Mouse (Mus musculus): ENCODE measurements around the gene Mum1. TPM values are rescaled to one million over a fixed set of nuclear protein-coding genes. Genes with fewer than 3 reads are reported as not detected.
A peak's percentile ranks its signal among the peaks of the same experiment; 100 is the strongest.
"Not testable (repeated sequence)": the region's sequence is repeated elsewhere in the genome, so short reads cannot be mapped to it uniquely, and the experiment has no call there.

The Mum1 gene
- polyA plus RNA-seq, 1 experiment from 2014 or later: 79.4 TPM

DNA sequence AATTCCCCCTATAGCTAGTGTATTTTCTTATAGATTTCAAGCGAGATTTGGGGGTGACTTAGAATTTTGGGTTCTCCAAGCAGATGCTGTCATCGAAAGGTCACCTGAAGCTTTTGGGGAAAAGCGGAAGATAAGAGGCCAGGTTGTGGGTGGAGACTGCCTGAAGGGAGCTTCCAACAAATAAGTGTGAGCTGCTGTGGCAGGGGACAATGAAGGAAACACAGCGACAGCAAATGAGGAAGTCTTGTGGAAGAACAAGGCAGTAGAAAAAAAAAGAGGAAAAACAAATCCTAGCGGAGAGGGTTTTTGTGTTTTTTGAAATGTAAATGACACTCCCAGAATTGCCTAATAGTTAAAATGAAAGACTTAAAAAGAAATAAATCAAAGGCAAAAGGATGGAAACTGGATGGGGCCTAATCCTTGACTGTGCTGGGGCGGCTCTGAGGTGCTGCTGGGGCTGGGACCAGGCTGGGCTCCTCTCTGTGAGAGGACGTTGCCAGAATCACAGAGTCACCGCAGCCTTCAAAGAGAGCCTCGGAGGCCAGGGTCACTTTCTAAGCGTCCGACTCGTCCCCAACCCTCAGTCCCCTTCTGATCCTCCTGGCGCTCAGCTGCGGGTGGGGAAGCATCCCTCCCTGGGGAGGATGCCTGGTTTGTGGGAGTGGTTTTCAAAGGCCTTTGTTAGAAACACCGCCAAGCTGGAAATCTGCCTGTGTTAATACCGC lies 11.0 kb upstream of the Mum1 start:
- peak overlapping the region; percentile 49 for H3K9ac ChIP-seq (ENCODE audit: low read length)
- no peak for DNase-seq (ENCODE audit: low spot score)

DNA sequence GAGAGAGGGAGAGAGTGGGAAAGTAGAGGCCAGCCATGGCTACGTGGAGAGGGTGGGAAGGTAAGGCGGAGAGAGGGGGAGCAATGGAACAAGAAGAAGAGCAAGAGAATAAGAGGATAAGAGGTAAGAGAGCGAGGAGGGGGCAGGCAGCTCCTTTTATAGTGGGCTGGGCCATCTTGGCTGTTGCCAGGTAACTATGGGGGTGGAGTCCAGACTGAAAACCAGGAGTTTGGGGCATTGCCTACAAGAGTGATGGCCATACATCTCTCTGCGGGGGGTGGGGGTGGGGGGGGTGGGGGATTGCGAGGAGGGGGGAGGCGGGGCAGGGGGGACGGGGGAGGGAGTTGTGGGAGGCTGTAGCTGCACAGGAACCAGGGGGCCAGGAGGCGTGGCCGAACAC lies 5.6 kb upstream of the Mum1 start:
- WGBS: 33% methylated on average over 9 of the region's 9 CpGs

More for the DNA sequence above, 11.0 kb upstream of the Mum1 start:
- WGBS: 9% methylated on average over 16 of the region's 16 CpGs
- H3K4me1 ChIP-seq (replicated peaks; ENCODE audit: control insufficient read depth, insufficient read depth, low read length): peaks cover 5% of the 10 kb centered on the region
- H3K4me2 ChIP-seq (ENCODE audit: low read depth, low read length, severe bottlenecking): 0 out of 2 replicates have a peak overlapping the region, but pooled peaks have one; percentile 8
- H3K27ac ChIP-seq (ENCODE audit: low read depth, low read length): peak overlapping the region; percentile 62; the same call in 1 of the 2 replicates
- H3K9me3 ChIP-seq (ENCODE audit: control insufficient read depth, low read length): no peaks in the 10 kb centered on the region
- peak; percentile 53; the same call in 1 of the 2 replicates for ATAC-seq (replicated peaks; ENCODE audit: low FRiP score)
- no peaks in the 10 kb centered on the region for H3K36me3 ChIP-seq (ENCODE audit: control insufficient read depth, insufficient read depth, low read length)
- H3K4me3 ChIP-seq (ENCODE audit: low read depth, low read length): no peak overlapping the region
- no peaks in the 10 kb centered on the region for H3K27me3 ChIP-seq (ENCODE audit: control insufficient read depth, insufficient read depth, low read length)

DNA sequence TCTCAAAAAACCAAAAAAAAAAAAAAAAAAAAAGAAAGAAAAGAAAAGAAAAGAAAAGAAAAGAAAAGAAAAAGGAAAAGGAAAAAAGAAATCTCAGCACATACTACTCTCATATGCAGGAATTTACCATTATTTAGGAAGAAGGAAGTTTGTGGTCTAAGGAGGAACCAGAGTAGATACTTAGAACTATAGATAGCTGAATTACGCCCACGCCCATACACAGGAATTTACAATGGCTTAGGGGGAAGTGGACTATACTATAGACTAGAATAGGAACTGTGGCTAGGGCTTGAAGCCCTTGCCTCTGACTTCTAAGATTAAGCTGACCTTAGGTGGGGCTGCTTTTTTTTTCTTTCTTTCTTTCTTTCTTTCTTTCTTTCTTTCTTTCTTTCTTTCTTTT lies 3.1 kb upstream of the Mum1 start:
- not testable (repeated sequence) for H3K9ac ChIP-seq (ENCODE audit: low read length); H3K27ac ChIP-seq (ENCODE audit: low read depth, low read length); H3K4me3 ChIP-seq (ENCODE audit: low read depth, low read length); H3K9me3 ChIP-seq (ENCODE audit: control insufficient read depth, low read length); H3K4me1 ChIP-seq (replicated peaks; ENCODE audit: control insufficient read depth, insufficient read depth, low read length); H3K36me3 ChIP-seq (ENCODE audit: control insufficient read depth, insufficient read depth, low read length); H3K4me2 ChIP-seq (ENCODE audit: low read depth, low read length, severe bottlenecking); ATAC-seq (replicated peaks; ENCODE audit: low FRiP score); H3K27me3 ChIP-seq (ENCODE audit: control insufficient read depth, insufficient read depth, low read length); DNase-seq (ENCODE audit: low spot score)
- 89% methylated on average over 2 of the region's 2 CpGs for WGBS

More for the DNA sequence above, 5.6 kb upstream of the Mum1 start:
- no peak for ATAC-seq (replicated peaks; ENCODE audit: low FRiP score)
- Histone ChIP-seq H3K9me3 (ENCODE audit: control insufficient read depth, low read length) (no peaks in the 10 kb centered on the region), H3K9ac (ENCODE audit: low read length) (no peak overlapping the region), H3K27ac (ENCODE audit: low read depth, low read length) (no peak overlapping the region), H3K4me2 (ENCODE audit: low read depth, low read length, severe bottlenecking) (no peak overlapping the region), H3K27me3 (ENCODE audit: control insufficient read depth, insufficient read depth, low read length) (no peaks in the 10 kb centered on the region), H3K4me1 (replicated peaks; ENCODE audit: control insufficient read depth, insufficient read depth, low read length) (peaks cover under 1% of the 10 kb centered on the region), H3K36me3 (ENCODE audit: control insufficient read depth, insufficient read depth, low read length) (no peaks in the 10 kb centered on the region), H3K4me3 (ENCODE audit: low read depth, low read length) (no peak overlapping the region)
- DNase-seq (ENCODE audit: low spot score): no peak

DNA sequence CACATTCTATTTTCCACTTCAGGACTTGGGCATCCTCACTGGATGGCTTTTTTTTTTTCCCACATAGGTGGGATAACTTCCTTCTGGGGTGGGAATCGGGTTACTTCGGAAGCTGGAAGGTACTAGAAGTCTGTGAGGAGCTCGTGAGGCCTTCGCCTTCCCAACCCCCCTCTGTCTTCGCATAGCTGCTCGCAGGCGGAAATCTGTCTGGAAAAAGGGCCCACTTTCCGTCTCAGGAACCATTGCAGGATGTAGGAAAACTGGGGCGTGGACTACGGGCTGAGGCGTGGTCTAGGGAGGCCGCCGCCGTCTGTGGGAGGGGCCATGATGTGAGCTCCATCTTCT lies 191 bp upstream of the Mum1 start:
- no peaks in the 10 kb centered on the region; the same call in 1 of the 2 replicates for H3K36me3 ChIP-seq (ENCODE audit: control insufficient read depth, insufficient read depth, low read length)
- H3K9ac ChIP-seq (ENCODE audit: low read length): peak overlapping the region; percentile 57
- ATAC-seq (replicated peaks; ENCODE audit: low FRiP score) (no peak), DNase-seq (ENCODE audit: low spot score) (no peak)
- no peaks in the 10 kb centered on the region for H3K27me3 ChIP-seq (ENCODE audit: control insufficient read depth, insufficient read depth, low read length)
- H3K4me2 ChIP-seq (ENCODE audit: low read depth, low read length, severe bottlenecking): peak overlapping the region; percentile 44
- peak overlapping the region; percentile 79; the same call in 1 of the 2 replicates for H3K27ac ChIP-seq (ENCODE audit: low read depth, low read length)
- H3K4me1 ChIP-seq (replicated peaks; ENCODE audit: control insufficient read depth, insufficient read depth, low read length): peaks cover 16% of the 10 kb centered on the region
- peak overlapping the region; percentile 82 for H3K4me3 ChIP-seq (ENCODE audit: low read depth, low read length)
- H3K9me3 ChIP-seq (ENCODE audit: control insufficient read depth, low read length): no peaks in the 10 kb centered on the region
- WGBS: under 1% methylated on average over 14 of the region's 14 CpGs

DNA sequence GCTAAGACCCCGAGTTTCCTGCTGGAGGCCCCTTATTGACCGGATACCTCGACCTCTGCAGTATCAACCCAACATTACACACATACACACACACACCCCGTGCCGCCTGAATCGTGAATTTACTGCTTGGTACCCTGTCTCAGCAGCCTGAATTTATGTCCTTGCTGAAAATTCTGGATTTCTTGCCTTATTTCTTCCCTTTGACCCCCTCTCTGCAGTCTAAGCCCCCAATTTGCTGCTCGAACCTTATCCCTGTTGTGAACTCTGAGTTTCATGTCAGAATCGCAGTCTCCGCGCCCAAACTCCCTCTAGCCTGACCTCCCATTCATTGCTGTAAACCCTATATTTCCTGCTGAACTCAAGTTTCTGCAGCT lies 919 bp downstream of the Mum1 start:
- DNase-seq (ENCODE audit: low spot score) (no peak), ATAC-seq (replicated peaks; ENCODE audit: low FRiP score) (no peak)
- Histone ChIP-seq H3K9me3 (ENCODE audit: control insufficient read depth, low read length) (no peaks in the 10 kb centered on the region), H3K4me2 (ENCODE audit: low read depth, low read length, severe bottlenecking) (peak overlapping the region; percentile 93), H3K4me1 (replicated peaks; ENCODE audit: control insufficient read depth, insufficient read depth, low read length) (peaks cover 16% of the 10 kb centered on the region), H3K36me3 (ENCODE audit: control insufficient read depth, insufficient read depth, low read length) (no peaks in the 10 kb centered on the region; the same call in 1 of the 2 replicates), H3K27me3 (ENCODE audit: control insufficient read depth, insufficient read depth, low read length) (no peaks in the 10 kb centered on the region), H3K27ac (ENCODE audit: low read depth, low read length) (peak overlapping the region; percentile 88), H3K9ac (ENCODE audit: low read length) (peak overlapping the region; percentile 97), H3K4me3 (ENCODE audit: low read depth, low read length) (peak overlapping the region; percentile 82)
- WGBS: 9% methylated on average over 10 of the region's 10 CpGs

DNA sequence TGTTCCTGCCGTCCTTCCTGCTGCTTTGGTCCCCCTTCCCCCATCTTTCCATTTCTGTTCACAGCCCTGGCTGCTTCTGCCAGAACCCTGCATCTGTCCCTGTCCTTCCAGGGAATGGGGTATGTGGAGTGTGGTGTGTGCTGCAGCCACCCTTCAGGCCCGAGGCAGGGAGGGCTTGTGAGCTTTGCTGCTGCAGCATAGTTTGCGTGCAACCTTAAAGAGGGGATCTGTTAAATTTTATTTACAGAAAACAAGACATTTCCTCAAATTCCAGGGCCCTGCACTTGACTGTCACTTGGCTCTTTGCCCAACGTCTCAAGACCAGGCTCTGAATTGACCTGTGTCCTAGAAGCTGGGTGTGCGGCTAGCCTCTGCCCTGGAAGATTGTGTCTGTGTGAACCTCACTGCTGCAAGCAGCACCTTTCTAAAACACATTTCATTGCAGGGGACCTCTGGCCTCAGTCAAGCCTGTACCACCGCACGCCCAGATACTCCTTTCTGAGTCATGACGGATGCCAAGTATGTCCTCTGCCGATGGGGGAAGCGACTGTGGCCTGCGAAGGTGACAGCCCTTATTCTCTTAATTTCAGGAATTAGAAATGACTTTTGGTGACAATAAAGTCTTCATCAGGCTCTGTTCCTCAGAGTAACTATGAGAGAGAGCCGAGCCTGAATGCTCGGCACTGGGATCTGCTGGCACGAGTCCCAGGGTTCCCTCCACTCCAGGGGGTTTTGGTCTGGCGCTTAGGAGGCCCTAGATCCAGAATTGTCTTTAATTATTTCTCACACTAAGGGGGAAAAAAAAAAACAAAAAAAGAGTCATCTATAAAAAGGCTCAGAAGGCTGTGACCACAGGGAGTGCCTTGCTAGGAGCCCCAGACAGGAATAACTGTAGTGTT lies 1.9 kb downstream of the Mum1 start:
- peak overlapping the region; percentile 34; the same call in 1 of the 2 replicates for H3K27ac ChIP-seq (ENCODE audit: low read depth, low read length)
- peak overlapping the region; percentile 93 for H3K4me2 ChIP-seq (ENCODE audit: low read depth, low read length, severe bottlenecking)
- ATAC-seq (replicated peaks; ENCODE audit: low FRiP score) (no peak), DNase-seq (ENCODE audit: low spot score) (no peak)
- H3K36me3 ChIP-seq (ENCODE audit: control insufficient read depth, insufficient read depth, low read length): no peaks in the 10 kb centered on the region; the same call in 1 of the 2 replicates
- H3K4me3 ChIP-seq (ENCODE audit: low read depth, low read length): peak overlapping the region; percentile 82
- H3K9me3 ChIP-seq (ENCODE audit: control insufficient read depth, low read length): no peaks in the 10 kb centered on the region
- H3K4me1 ChIP-seq (replicated peaks; ENCODE audit: control insufficient read depth, insufficient read depth, low read length): peaks cover 19% of the 10 kb centered on the region
- H3K27me3 ChIP-seq (ENCODE audit: control insufficient read depth, insufficient read depth, low read length): no peaks in the 10 kb centered on the region
- H3K9ac ChIP-seq (ENCODE audit: low read length): peak overlapping the region; percentile 97
- WGBS: 72% methylated on average over 15 of the region's 15 CpGs

DNA sequence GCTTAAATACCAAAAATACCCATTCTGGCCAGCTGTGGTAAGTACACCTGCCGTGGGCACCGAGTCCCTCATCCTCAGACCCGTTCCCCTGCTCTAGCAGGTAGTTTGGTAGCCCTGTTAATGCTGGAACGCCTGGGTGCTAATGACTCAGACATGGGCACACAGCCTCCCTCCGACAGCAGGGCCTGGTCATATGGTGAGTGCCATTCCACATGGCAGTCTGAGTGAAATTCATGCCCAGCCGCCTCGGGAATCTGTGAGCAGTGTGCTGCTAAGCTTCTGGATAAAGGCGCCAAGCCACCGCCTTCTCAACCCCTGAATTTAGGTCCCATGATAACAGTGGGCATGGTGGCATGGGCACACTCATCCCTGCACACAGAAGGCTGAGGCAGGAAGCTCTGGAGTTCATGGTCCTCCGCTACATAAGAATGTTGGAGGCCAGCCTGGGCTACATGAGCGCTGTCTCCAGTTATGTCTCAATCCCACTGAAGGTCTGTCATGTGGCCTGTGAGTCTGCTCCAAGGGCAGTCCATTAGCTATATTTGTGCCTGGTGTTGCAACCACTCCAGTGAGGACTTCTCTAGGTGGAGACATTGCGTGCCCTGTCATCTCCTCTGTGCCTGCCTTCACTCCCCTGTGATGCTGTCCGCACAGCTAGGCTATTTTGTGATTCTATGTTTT lies 10.1 kb downstream of the Mum1 start:
- no peak for ATAC-seq (replicated peaks; ENCODE audit: low FRiP score)
- WGBS: 95% methylated on average over 13 of the region's 13 CpGs
- Histone ChIP-seq H3K4me2 (ENCODE audit: low read depth, low read length, severe bottlenecking) (no peak overlapping the region), H3K9ac (ENCODE audit: low read length) (no peak overlapping the region), H3K27ac (ENCODE audit: low read depth, low read length) (no peak overlapping the region), H3K9me3 (ENCODE audit: control insufficient read depth, low read length) (no peaks in the 10 kb centered on the region), H3K27me3 (ENCODE audit: control insufficient read depth, insufficient read depth, low read length) (no peaks in the 10 kb centered on the region), H3K4me1 (replicated peaks; ENCODE audit: control insufficient read depth, insufficient read depth, low read length) (peaks cover 5% of the 10 kb centered on the region; the same call in 1 of the 2 replicates), H3K36me3 (ENCODE audit: control insufficient read depth, insufficient read depth, low read length) (peaks cover 16% of the 10 kb centered on the region), H3K4me3 (ENCODE audit: low read depth, low read length) (no peak overlapping the region)
- no peak for DNase-seq (ENCODE audit: low spot score)

DNA sequence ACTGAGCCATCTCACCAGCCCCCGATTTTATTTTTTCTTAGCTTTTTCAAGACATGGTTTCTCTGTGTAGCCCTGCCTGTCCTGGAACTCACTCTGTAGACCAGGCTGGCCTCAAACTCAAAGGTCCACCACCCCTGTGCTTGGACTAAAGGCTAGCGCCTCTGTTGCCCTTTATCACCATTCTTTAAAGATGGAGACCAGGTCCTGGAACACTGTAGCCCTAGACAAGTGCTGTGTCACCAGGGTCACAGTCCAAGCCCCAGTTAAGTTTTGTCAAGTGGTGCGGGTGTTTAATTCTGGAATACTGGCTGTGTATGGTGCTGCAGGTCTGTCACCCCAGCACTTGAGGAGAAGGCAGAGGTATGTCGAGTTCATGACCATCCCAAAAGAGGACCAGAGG lies 10.8 kb downstream of the Mum1 start:
- H3K4me2 ChIP-seq (ENCODE audit: low read depth, low read length, severe bottlenecking): no peak overlapping the region
- H3K27ac ChIP-seq (ENCODE audit: low read depth, low read length): no peak overlapping the region
- H3K4me3 ChIP-seq (ENCODE audit: low read depth, low read length): no peak overlapping the region
- peaks cover 20% of the 10 kb centered on the region for H3K36me3 ChIP-seq (ENCODE audit: control insufficient read depth, insufficient read depth, low read length)
- no peak overlapping the region for H3K9ac ChIP-seq (ENCODE audit: low read length)
- ATAC-seq (replicated peaks; ENCODE audit: low FRiP score): no peak
- H3K4me1 ChIP-seq (replicated peaks; ENCODE audit: control insufficient read depth, insufficient read depth, low read length): peaks cover 5% of the 10 kb centered on the region; the same call in 1 of the 2 replicates
- no peaks in the 10 kb centered on the region for H3K9me3 ChIP-seq (ENCODE audit: control insufficient read depth, low read length)
- no peak for DNase-seq (ENCODE audit: low spot score)
- 94% methylated on average over 4 of the region's 4 CpGs for WGBS
- H3K27me3 ChIP-seq (ENCODE audit: control insufficient read depth, insufficient read depth, low read length): no peaks in the 10 kb centered on the region

Data from forebrain, embryonic 11.5 days (tissue).